Mouse (Mus musculus) thymus, adult 18-20 months (tissue): ENCODE results near the gene Gm8332.
"Not testable (repeated sequence)": the region's sequence is repeated elsewhere in the genome, so short reads cannot be mapped to it uniquely, and the experiment has no call there.

ENCODE experiments used
- DNase-seq, 2 experiments: peaks; one replicate each; pipeline ENCODE4 v3.0.0; 2022; ENCODE audit warnings: mixed read lengths in 2 of 2

Gm8332 gene

GRCm38 (mm10) chr12:88250000-88250399 lies at the start of gene Gm8332:
Gm8332 (minus strand) TSS chr12:88250100.
- DNase-seq, result not testable (repeated sequence)

GRCm38 (mm10) chr12:88297171-88297570 lies 47.3 kb upstream of the Gm8332 start:
- DNase-seq, result not testable (repeated sequence)

GRCm38 (mm10) chr12:88293082-88293481 lies 43.2 kb upstream of the Gm8332 start:
- DNase-seq, result not testable (repeated sequence)

- not testable (repeated sequence) for DNase-seq
These were observed 35.3 kb upstream of the Gm8332 start for GRCm38 (mm10) chr12:88285224-88285623.

- not testable (repeated sequence) for DNase-seq
These were observed 24.5 kb upstream of the Gm8332 start, which contains the start of gene Gm5662 for GRCm38 (mm10) chr12:88274400-88274799. Gm5662 (minus strand) TSS chr12:88274500.

- DNase-seq, result no peak
These were observed 7.3 kb upstream of the Gm8332 start for GRCm38 (mm10) chr12:88257241-88257640.

- not testable (repeated sequence) for DNase-seq
These were observed 6.0 kb upstream of the Gm8332 start for GRCm38 (mm10) chr12:88255917-88256316.

GRCm38 (mm10) chr12:88245786-88246185 lies 4.1 kb downstream of the Gm8332 start:
- not testable (repeated sequence) for DNase-seq

GRCm38 (mm10) chr12:88242940-88243339 lies 7.0 kb downstream of the Gm8332 start:
- DNase-seq, result not testable (repeated sequence)

- DNase-seq, result no peak
These were observed 30.5 kb downstream of the Gm8332 start for GRCm38 (mm10) chr12:88219445-88219844.

GRCm38 (mm10) chr12:88218059-88218458 lies 31.8 kb downstream of the Gm8332 start:
- not testable (repeated sequence) for DNase-seq

- DNase-seq, result no peak
These were observed 35.3 kb downstream of the Gm8332 start for GRCm38 (mm10) chr12:88214641-88215040.

GRCm38 (mm10) chr12:88211458-88211857 lies 38.4 kb downstream of the Gm8332 start:
- not testable (repeated sequence) for DNase-seq

GRCm38 (mm10) chr12:88202856-88203255 lies 47.0 kb downstream of the Gm8332 start:
- no peak for DNase-seq
